Comparison of ENCODE assay signal across 23 mouse cellular contexts in the genomic region with DNA sequence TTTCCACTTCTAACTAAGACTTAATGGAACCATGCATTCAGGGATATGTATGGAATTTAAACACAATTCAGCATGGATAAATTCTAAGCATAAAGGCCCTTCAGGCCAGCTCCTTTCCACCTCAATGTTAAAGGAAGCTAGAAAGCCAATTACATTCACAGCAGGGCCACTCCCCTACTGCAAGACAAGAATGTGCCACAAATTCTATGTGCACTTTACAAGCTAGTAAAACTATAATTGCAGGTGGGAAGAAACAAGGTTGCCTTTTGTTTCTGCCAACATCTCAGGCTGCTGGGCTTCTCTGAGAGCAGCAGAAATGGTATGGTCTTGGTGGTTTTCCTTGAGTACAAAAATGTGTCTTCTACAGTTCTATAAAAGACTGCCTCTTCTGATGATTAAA.
DNase-seq lines count a peak whose midpoint lies in the region; ATAC-seq and TF ChIP-seq lines count a peak whose summit lies in the region.
"Had no signal": no experiment of that assay in that cellular context is flagged by ENCODE, and none has a peak within 500 bp of the region (broad histone marks: within the 10 kb centered on the region; RNA-seq: fewer than 3 reads in every experiment).

No protein-coding gene starts in this region.

- H3K36me3 ChIP-seq in forebrain, embryonic 10.5 days (replicated peaks): no peaks in the 10 kb centered on the region
- no peaks in the 10 kb centered on the region for H3K36me3 ChIP-seq in forebrain, embryonic 16.5 days (ENCODE audit: control insufficient read depth, insufficient read depth)
- no peaks in the 10 kb centered on the region for H3K36me3 ChIP-seq in midbrain, embryonic 10.5 days
- H3K36me3 ChIP-seq in midbrain, postnatal 0 days (ENCODE audit: insufficient read depth, low read length): no peaks in the 10 kb centered on the region
- H3K36me3 ChIP-seq in limb, embryonic 10.5 days: no peaks in the 10 kb centered on the region
- H3K36me3 ChIP-seq in limb, embryonic 15.5 days: no peaks in the 10 kb centered on the region
- no peaks in the 10 kb centered on the region for H3K36me3 ChIP-seq in forebrain, embryonic 14.5 days (ENCODE audit: control insufficient read depth, insufficient read depth, low read length)
- H3K36me3 ChIP-seq: embryonic facial prominence, embryonic 15.5 days; hindbrain, embryonic 12.5 days had no signal

- no peak for TF ChIP-seq CTCF in midbrain, postnatal 0 days (IDR thresholded peaks at IDR 0.05)

- H3K9me3 ChIP-seq in forebrain, embryonic 10.5 days: no peaks in the 10 kb centered on the region
- no peaks in the 10 kb centered on the region for H3K9me3 ChIP-seq in forebrain, embryonic 16.5 days (ENCODE audit: control insufficient read depth, low read length)
- H3K9me3 ChIP-seq in midbrain, embryonic 10.5 days (replicated peaks): no peaks in the 10 kb centered on the region
- no peaks in the 10 kb centered on the region for H3K9me3 ChIP-seq in midbrain, postnatal 0 days (ENCODE audit: low read length)
- H3K9me3 ChIP-seq in limb, embryonic 10.5 days (replicated peaks): no peaks in the 10 kb centered on the region
- H3K9me3 ChIP-seq in limb, embryonic 15.5 days: no peaks in the 10 kb centered on the region
- H3K9me3 ChIP-seq in forebrain, embryonic 14.5 days (replicated peaks; ENCODE audit: control insufficient read depth, low read length): no peaks in the 10 kb centered on the region
- H3K9me3 ChIP-seq: embryonic facial prominence, embryonic 15.5 days; G1E; hindbrain, embryonic 12.5 days had no signal

- DNase-seq in forebrain, embryonic 10.5 days (ENCODE audit: extremely low spot score, low spot score): no peak
- no peak for DNase-seq in midbrain, embryonic 10.5 days (ENCODE audit: low spot score)
- no peak for DNase-seq in midbrain, postnatal 0 days (ENCODE audit: low spot score)
- DNase-seq in limb, embryonic 10.5 days (ENCODE audit: low spot score): no peak
- DNase-seq in adrenal gland, postnatal 25 days: no peak
- no peak for DNase-seq in forebrain, embryonic 14.5 days (ENCODE audit: low spot score)
- DNase-seq: adrenal gland, postnatal 14 days; B cell, adult 2 months; cerebellum, adult 8-10 months; cerebellum, postnatal 14 days; embryo, embryonic 11 days; forebrain, postnatal 0 days; heart, adult 2 months had no signal

- H3K4me2 ChIP-seq in forebrain, embryonic 16.5 days (ENCODE audit: low read length): no peak overlapping the region
- no peak overlapping the region for H3K4me2 ChIP-seq in midbrain, postnatal 0 days (ENCODE audit: low read depth, low read length, poor library complexity, severe bottlenecking)
- no peak overlapping the region for H3K4me2 ChIP-seq in limb, embryonic 15.5 days
- H3K4me2 ChIP-seq in forebrain, embryonic 14.5 days (ENCODE audit: low read length): no peak overlapping the region
- H3K4me2 ChIP-seq: embryonic facial prominence, embryonic 15.5 days; heart, embryonic 11.5 days; hindbrain, embryonic 12.5 days had no signal

- H3K27me3 ChIP-seq in forebrain, embryonic 10.5 days (ENCODE audit: poor library complexity, severe bottlenecking): peaks cover 47% of the 10 kb centered on the region
- H3K27me3 ChIP-seq in forebrain, embryonic 16.5 days (replicated peaks; ENCODE audit: control insufficient read depth, insufficient read depth, low read length): no peaks in the 10 kb centered on the region
- no peaks in the 10 kb centered on the region for H3K27me3 ChIP-seq in midbrain, embryonic 10.5 days (ENCODE audit: low read depth, poor library complexity, severe bottlenecking)
- no peaks in the 10 kb centered on the region for H3K27me3 ChIP-seq in midbrain, postnatal 0 days (ENCODE audit: insufficient read depth, low read length)
- H3K27me3 ChIP-seq in limb, embryonic 10.5 days (ENCODE audit: low read depth, poor library complexity, severe bottlenecking): peaks cover 45% of the 10 kb centered on the region; the same call in 1 of the 2 replicates
- H3K27me3 ChIP-seq in limb, embryonic 15.5 days: no peaks in the 10 kb centered on the region
- no peaks in the 10 kb centered on the region for H3K27me3 ChIP-seq in forebrain, embryonic 14.5 days (replicated peaks; ENCODE audit: control insufficient read depth, insufficient read depth, low read length)
- H3K27me3 ChIP-seq: embryonic facial prominence, embryonic 15.5 days; hindbrain, embryonic 12.5 days had no signal

- H3K4me3 ChIP-seq in forebrain, embryonic 10.5 days: no peak overlapping the region
- H3K4me3 ChIP-seq in forebrain, embryonic 16.5 days (replicated peaks; ENCODE audit: low read length): no peak overlapping the region
- no peak overlapping the region for H3K4me3 ChIP-seq in midbrain, embryonic 10.5 days
- no peak overlapping the region for H3K4me3 ChIP-seq in midbrain, postnatal 0 days (ENCODE audit: low read depth, low read length)
- H3K4me3 ChIP-seq in limb, embryonic 10.5 days: no peak overlapping the region
- no peak overlapping the region for H3K4me3 ChIP-seq in limb, embryonic 15.5 days
- no peak overlapping the region for H3K4me3 ChIP-seq in forebrain, embryonic 14.5 days (ENCODE audit: low read depth, low read length)
- H3K4me3 ChIP-seq: embryonic facial prominence, embryonic 15.5 days; erythroblast, embryonic 14.5 days; heart, adult 2 months; hindbrain, embryonic 12.5 days had no signal

- H3K4me1 ChIP-seq in forebrain, embryonic 10.5 days: peaks cover 88% of the 10 kb centered on the region
- peaks cover 7% of the 10 kb centered on the region for H3K4me1 ChIP-seq in forebrain, embryonic 16.5 days (replicated peaks; ENCODE audit: control insufficient read depth, insufficient read depth, low read length)
- peaks cover 45% of the 10 kb centered on the region for H3K4me1 ChIP-seq in midbrain, embryonic 10.5 days
- H3K4me1 ChIP-seq in midbrain, postnatal 0 days (ENCODE audit: insufficient read depth, low read length): no peaks in the 10 kb centered on the region
- H3K4me1 ChIP-seq in limb, embryonic 10.5 days: peaks cover 32% of the 10 kb centered on the region
- H3K4me1 ChIP-seq in limb, embryonic 15.5 days: peaks cover 27% of the 10 kb centered on the region
- peaks cover 17% of the 10 kb centered on the region for H3K4me1 ChIP-seq in forebrain, embryonic 14.5 days (ENCODE audit: control insufficient read depth, insufficient read depth, low read length)

- no peak overlapping the region for H3K9ac ChIP-seq in forebrain, embryonic 16.5 days (replicated peaks; ENCODE audit: low read depth, low read length)
- H3K9ac ChIP-seq in midbrain, postnatal 0 days (replicated peaks; ENCODE audit: low read length, poor library complexity, severe bottlenecking): no peak overlapping the region
- no peak overlapping the region for H3K9ac ChIP-seq in limb, embryonic 15.5 days
- no peak overlapping the region for H3K9ac ChIP-seq in forebrain, embryonic 14.5 days (ENCODE audit: low read length)
- H3K9ac ChIP-seq: embryonic facial prominence, embryonic 15.5 days; forebrain, postnatal 0 days; hindbrain, embryonic 12.5 days had no signal

- peak overlapping the region; percentile 66 for H3K27ac ChIP-seq in forebrain, embryonic 10.5 days
- no peak overlapping the region for H3K27ac ChIP-seq in forebrain, embryonic 16.5 days (ENCODE audit: low read length)
- peak overlapping the region; percentile 42; the same call in 1 of the 2 replicates for H3K27ac ChIP-seq in midbrain, embryonic 10.5 days (replicated peaks)
- H3K27ac ChIP-seq in midbrain, postnatal 0 days (ENCODE audit: low read depth, low read length): no peak overlapping the region
- peak overlapping the region; percentile 46; the same call in 1 of the 2 replicates for H3K27ac ChIP-seq in limb, embryonic 10.5 days
- 0 out of 2 replicates have a peak overlapping the region, but pooled peaks have one; percentile 0 for H3K27ac ChIP-seq in limb, embryonic 15.5 days
- no peak overlapping the region for H3K27ac ChIP-seq in forebrain, embryonic 14.5 days (ENCODE audit: low read depth, low read length)
- H3K27ac ChIP-seq: embryonic facial prominence, embryonic 15.5 days; heart, adult 2 months; hindbrain, embryonic 12.5 days had no signal

- ATAC-seq in forebrain, embryonic 16.5 days: no peak
- no peak for ATAC-seq in midbrain, postnatal 0 days (ENCODE audit: low FRiP score)
- no peak for ATAC-seq in limb, embryonic 15.5 days (ENCODE audit: insufficient number of reproducible peaks, low FRiP score, low TSS enrichment, low read depth)
- ATAC-seq in forebrain, embryonic 14.5 days: no peak
- ATAC-seq: activated CD4-positive, CD25-positive, alpha-beta regulatory T cell, adult 4 months; CD4-positive, CD25-positive, alpha-beta regulatory T cell, adult 4 months; hindbrain, embryonic 16.5 days had no signal

Comparison
In these comparisons a context has a peak if more than half of its experiments do, and no peak if none do; other contexts are left out.
1. H3K27ac ChIP-seq: peak in forebrain, embryonic 10.5 days (single experiment), midbrain, embryonic 10.5 days (single experiment), limb, embryonic 10.5 days (single experiment) and limb, embryonic 15.5 days (single experiment); none in forebrain, embryonic 16.5 days (single experiment), midbrain, postnatal 0 days (single experiment) and forebrain, embryonic 14.5 days (single experiment).